Mouse (Mus musculus): ENCODE results near the gene Spata25. TPM values are rescaled to one million over a fixed set of nuclear protein-coding genes. Genes with fewer than 3 reads are reported as not detected.
"Not testable (repeated sequence)": the region's sequence is repeated elsewhere in the genome, so short reads cannot be mapped to it uniquely, and the experiment has no call there.

Gene Spata25
- not detected in 2 replicates for polyA plus RNA-seq (2014; fragmentation: Nextera tagmentation; extraction: Ambion mirVana)

DNA sequence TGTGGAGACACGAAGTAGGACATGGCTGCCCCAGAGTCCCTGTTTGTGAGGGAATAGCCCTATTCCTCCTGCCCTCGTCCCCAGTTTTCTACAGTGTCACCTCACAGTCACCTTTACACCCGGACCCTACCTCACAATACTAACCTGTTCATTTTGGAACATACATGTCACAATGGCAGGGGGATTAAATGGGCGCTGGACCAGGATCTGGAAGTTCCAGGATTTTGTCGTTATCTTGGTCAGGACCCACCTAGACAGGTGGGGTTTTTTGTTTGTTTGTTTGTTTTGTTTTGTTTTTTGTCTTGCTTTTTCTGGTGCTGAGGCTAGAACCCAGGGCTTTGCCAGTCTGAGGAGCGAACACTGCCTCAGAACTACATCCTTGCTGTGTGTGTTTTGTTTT, at the start of gene Spata25:
TSS of gene Spata25 (minus strand) at position 101 of the 400 bp plus-strand sequence.
- no peaks in the 10 kb centered on the region for H3K9me3 ChIP-seq (ENCODE audit: control insufficient read depth, low read length)
- peaks cover 42% of the 10 kb centered on the region for H3K36me3 ChIP-seq (replicated peaks; ENCODE audit: control insufficient read depth, insufficient read depth)
- H3K9ac ChIP-seq: no peak within 1 kb of the TSS
- ATAC-seq (ENCODE audit: low FRiP score) (no peak), DNase-seq (ENCODE audit: low spot score) (no peak)
- no peak within 1 kb of the TSS for H3K27ac ChIP-seq
- no peak within 1 kb of the TSS for H3K4me3 ChIP-seq (replicated peaks; ENCODE audit: low read length)
- H3K4me1 ChIP-seq (replicated peaks; ENCODE audit: control insufficient read depth, insufficient read depth, low read length): peaks cover 16% of the 10 kb centered on the region
- H3K27me3 ChIP-seq (ENCODE audit: control insufficient read depth, insufficient read depth, low read length): no peaks in the 10 kb centered on the region
- WGBS: 91% methylated on average over 6 of the region's 6 CpGs
- no peak within 1 kb of the TSS for H3K4me2 ChIP-seq (replicated peaks)

- 74% methylated on average over 11 of the region's 11 CpGs for WGBS
- H3K27me3 ChIP-seq (ENCODE audit: control insufficient read depth, insufficient read depth, low read length); ATAC-seq (ENCODE audit: low FRiP score); H3K36me3 ChIP-seq (replicated peaks; ENCODE audit: control insufficient read depth, insufficient read depth); H3K9me3 ChIP-seq (ENCODE audit: control insufficient read depth, low read length); DNase-seq (ENCODE audit: low spot score); H3K9ac ChIP-seq: not testable (repeated sequence)
- peak overlapping the region; percentile 94; the same call in 1 of the 2 replicates for H3K4me3 ChIP-seq (replicated peaks; ENCODE audit: low read length)
- peak overlapping the region; percentile 100; the same call in 1 of the 2 replicates for H3K27ac ChIP-seq
- peaks cover 20% of the 10 kb centered on the region for H3K4me1 ChIP-seq (replicated peaks; ENCODE audit: control insufficient read depth, insufficient read depth, low read length)
- peak overlapping the region; percentile 96 for H3K4me2 ChIP-seq (replicated peaks)
These were observed 49.3 kb upstream of the Spata25 start for GRCm38 (mm10) chr2:164877376-164878215.

GRCm38 (mm10) chr2:164875648-164876047, 47.3 kb upstream of the Spata25 start:
- 48% methylated on average over 2 of the region's 2 CpGs for WGBS
- DNase-seq (ENCODE audit: low spot score); ATAC-seq (ENCODE audit: low FRiP score); H3K27ac ChIP-seq; H3K4me3 ChIP-seq (replicated peaks; ENCODE audit: low read length); H3K9ac ChIP-seq; H3K27me3 ChIP-seq (ENCODE audit: control insufficient read depth, insufficient read depth, low read length); H3K9me3 ChIP-seq (ENCODE audit: control insufficient read depth, low read length); H3K4me2 ChIP-seq (replicated peaks); H3K36me3 ChIP-seq (replicated peaks; ENCODE audit: control insufficient read depth, insufficient read depth): not testable (repeated sequence)
- peaks cover 19% of the 10 kb centered on the region for H3K4me1 ChIP-seq (replicated peaks; ENCODE audit: control insufficient read depth, insufficient read depth, low read length)

- Histone ChIP-seq H3K36me3 (replicated peaks; ENCODE audit: control insufficient read depth, insufficient read depth) (no peaks in the 10 kb centered on the region), H3K4me3 (replicated peaks; ENCODE audit: low read length) (no peak overlapping the region), H3K27me3 (ENCODE audit: control insufficient read depth, insufficient read depth, low read length) (no peaks in the 10 kb centered on the region), H3K9ac (no peak overlapping the region), H3K4me1 (replicated peaks; ENCODE audit: control insufficient read depth, insufficient read depth, low read length) (peaks cover 12% of the 10 kb centered on the region), H3K4me2 (replicated peaks) (no peak overlapping the region), H3K9me3 (ENCODE audit: control insufficient read depth, low read length) (no peaks in the 10 kb centered on the region), H3K27ac (peak overlapping the region; percentile 43)
- DNase-seq (ENCODE audit: low spot score) (no peak), ATAC-seq (ENCODE audit: low FRiP score) (no peak)
- WGBS: 38% methylated on average over 1 of the region's 1 CpGs
These were observed 46.0 kb upstream of the Spata25 start for GRCm38 (mm10) chr2:164874239-164874769.

GRCm38 (mm10) chr2:164873621-164874020, 45.3 kb upstream of the Spata25 start:
- Histone ChIP-seq H3K9me3 (ENCODE audit: control insufficient read depth, low read length) (no peaks in the 10 kb centered on the region), H3K4me2 (replicated peaks) (no peak overlapping the region), H3K9ac (no peak overlapping the region), H3K27ac (no peak overlapping the region), H3K4me1 (replicated peaks; ENCODE audit: control insufficient read depth, insufficient read depth, low read length) (peaks cover 12% of the 10 kb centered on the region), H3K36me3 (replicated peaks; ENCODE audit: control insufficient read depth, insufficient read depth) (no peaks in the 10 kb centered on the region), H3K27me3 (ENCODE audit: control insufficient read depth, insufficient read depth, low read length) (no peaks in the 10 kb centered on the region), H3K4me3 (replicated peaks; ENCODE audit: low read length) (no peak overlapping the region)
- WGBS: 74% methylated on average over 3 of the region's 3 CpGs
- no peak for ATAC-seq (ENCODE audit: low FRiP score)
- DNase-seq (ENCODE audit: low spot score): no peak

- H3K9me3 ChIP-seq (ENCODE audit: control insufficient read depth, low read length): 0 out of 2 replicates have a peak, but pooled peaks cover 3% of the 10 kb centered on the region
- 58% methylated on average over 6 of the region's 6 CpGs for WGBS
- no peak for ATAC-seq (ENCODE audit: low FRiP score)
- no peaks in the 10 kb centered on the region for H3K36me3 ChIP-seq (replicated peaks; ENCODE audit: control insufficient read depth, insufficient read depth)
- no peak overlapping the region for H3K27ac ChIP-seq
- no peak overlapping the region for H3K4me2 ChIP-seq (replicated peaks)
- no peak overlapping the region for H3K9ac ChIP-seq
- H3K27me3 ChIP-seq (ENCODE audit: control insufficient read depth, insufficient read depth, low read length): no peaks in the 10 kb centered on the region
- H3K4me3 ChIP-seq (replicated peaks; ENCODE audit: low read length): no peak overlapping the region
- DNase-seq (ENCODE audit: low spot score): no peak
- no peaks in the 10 kb centered on the region for H3K4me1 ChIP-seq (replicated peaks; ENCODE audit: control insufficient read depth, insufficient read depth, low read length)
These were observed 43.4 kb upstream of the Spata25 start for GRCm38 (mm10) chr2:164871602-164872303.

- 83% methylated on average over 7 of the region's 7 CpGs for WGBS
- no peaks in the 10 kb centered on the region for H3K36me3 ChIP-seq (replicated peaks; ENCODE audit: control insufficient read depth, insufficient read depth)
- 0 out of 2 replicates have a peak, but pooled peaks cover 3% of the 10 kb centered on the region for H3K9me3 ChIP-seq (ENCODE audit: control insufficient read depth, low read length)
- no peak overlapping the region for H3K4me2 ChIP-seq (replicated peaks)
- H3K27ac ChIP-seq: no peak overlapping the region
- DNase-seq (ENCODE audit: low spot score) (no peak), ATAC-seq (ENCODE audit: low FRiP score) (no peak)
- H3K4me3 ChIP-seq (replicated peaks; ENCODE audit: low read length): no peak overlapping the region
- no peaks in the 10 kb centered on the region for H3K4me1 ChIP-seq (replicated peaks; ENCODE audit: control insufficient read depth, insufficient read depth, low read length)
- H3K9ac ChIP-seq: no peak overlapping the region
- H3K27me3 ChIP-seq (ENCODE audit: control insufficient read depth, insufficient read depth, low read length): no peaks in the 10 kb centered on the region
These were observed 40.2 kb upstream of the Spata25 start for GRCm38 (mm10) chr2:164868491-164868890.

GRCm38 (mm10) chr2:164867566-164867965, 39.2 kb upstream of the Spata25 start:
- H3K27ac ChIP-seq: no peak overlapping the region
- no peak for ATAC-seq (ENCODE audit: low FRiP score)
- 92% methylated on average over 7 of the region's 7 CpGs for WGBS

More at GRCm38 (mm10) chr2:164867566-164867965, 39.2 kb upstream of the Spata25 start:
- H3K9ac ChIP-seq: no peak overlapping the region
- no peak for DNase-seq (ENCODE audit: low spot score)
- no peak overlapping the region for H3K4me2 ChIP-seq (replicated peaks)
- no peak overlapping the region for H3K4me3 ChIP-seq (replicated peaks; ENCODE audit: low read length)
- H3K9me3 ChIP-seq (ENCODE audit: control insufficient read depth, low read length): 0 out of 2 replicates have a peak, but pooled peaks cover 3% of the 10 kb centered on the region
- H3K4me1 ChIP-seq (replicated peaks; ENCODE audit: control insufficient read depth, insufficient read depth, low read length): no peaks in the 10 kb centered on the region
- no peaks in the 10 kb centered on the region for H3K27me3 ChIP-seq (ENCODE audit: control insufficient read depth, insufficient read depth, low read length)
- H3K36me3 ChIP-seq (replicated peaks; ENCODE audit: control insufficient read depth, insufficient read depth): no peaks in the 10 kb centered on the region

Measured in hindbrain, embryonic 14.5 days (tissue).